Mouse (Mus musculus) olfactory bulb, adult 2 months (tissue): ENCODE results near the gene St5. TPM values are rescaled to one million over a fixed set of nuclear protein-coding genes. Genes with fewer than 3 reads are reported as not detected.

Source experiments
- H3K27ac ChIP-seq: fragments of 200-500 bp; 2 replicates; pipeline ENCODE4 v1.5.1; 2012; ENCODE audit warnings: low read depth, low read length; ENCODE audit not compliant: insufficient read depth
- H3K4me1 ChIP-seq: fragments of 200-500 bp; 2 replicates; pipeline ENCODE4 v1.6.1; 2012; ENCODE audit warnings: low read length; ENCODE audit not compliant: control insufficient read depth, insufficient read depth
- H3K4me3 ChIP-seq: fragments of 200-500 bp; 2 replicates; pipeline ENCODE4 v1.5.1; 2012; ENCODE audit warnings: mild to moderate bottlenecking, low read depth, low read length, moderate library complexity; ENCODE audit not compliant: insufficient read depth
- CTCF ChIP-seq: fragments of 200-500 bp; IDR thresholded peaks from 2 replicates; pipeline ENCODE4 v1.5.1; 2012; ENCODE audit warnings: low read depth, mild to moderate bottlenecking, low read length, moderate library complexity; ENCODE audit not compliant: insufficient read depth
- POLR2A ChIP-seq: fragments of 200-500 bp; IDR thresholded peaks from 2 replicates; pipeline ENCODE4 v1.6.1; 2012; ENCODE audit warnings: mild to moderate bottlenecking, low read depth, low read length, moderate library complexity; ENCODE audit not compliant: insufficient read depth
- WGBS: fragments of 180-500 bp; shearing (Covaris S2); methylation state at CpG from one replicate; pipeline ENCODE4 v1.1.7; 2018; 5-methylcytosine and 5-hydroxymethylcytosine counted together
- polyA plus RNA-seq: library from polyadenylated mRNA; stranded (reverse); fragments of >200 nt; gene quantifications from 2 replicates; pipeline ENCODE4 v1.2.4, GENCODE M21; 2012; ENCODE audit warnings: low replicate concordance; ENCODE audit not compliant: missing spikeins, insufficient read depth, insufficient read length

Gene St5
- polyA plus RNA-seq, 1 experiment = not detected

GRCm38 (mm10) chr7:109576321-109577314, 126.8 kb downstream of the St5 start:
- Histone ChIP-seq H3K4me3 (no peak overlapping the region), H3K4me1 (peaks cover 7% of the 10 kb centered on the region), H3K27ac (no peak overlapping the region)
- TF ChIP-seq POLR2A = no peak
- no peak for TF ChIP-seq CTCF
- WGBS = 65% methylated on average over 11 of the region's 11 CpGs

- Histone ChIP-seq H3K4me1 (peaks cover 7% of the 10 kb centered on the region; the same call in 1 of the 2 replicates), H3K27ac (no peak overlapping the region), H3K4me3 (no peak overlapping the region)
- TF ChIP-seq CTCF (no peak), POLR2A (no peak)
- 84% methylated on average over 7 of the region's 7 CpGs for WGBS
These were observed 129.2 kb downstream of the St5 start for GRCm38 (mm10) chr7:109574166-109574565.

- no peak overlapping the region for H3K27ac ChIP-seq
- WGBS = 91% methylated on average over 4 of the region's 4 CpGs
- H3K4me3 ChIP-seq = no peak overlapping the region
- H3K4me1 ChIP-seq = peaks cover 7% of the 10 kb centered on the region
- no peak for TF ChIP-seq POLR2A
These were observed 135.0 kb downstream of the St5 start for GRCm38 (mm10) chr7:109568391-109568892.

- TF ChIP-seq CTCF (no peak), POLR2A (no peak)
- Histone ChIP-seq H3K27ac (no peak overlapping the region), H3K4me1 (peaks cover 7% of the 10 kb centered on the region), H3K4me3 (no peak overlapping the region)
- 57% methylated on average over 11 of the region's 11 CpGs for WGBS
These were observed 136.3 kb downstream of the St5 start for GRCm38 (mm10) chr7:109566841-109567768.

GRCm38 (mm10) chr7:109566327-109566726, 137.1 kb downstream of the St5 start:
- H3K4me3 ChIP-seq = no peak overlapping the region
- peaks cover 9% of the 10 kb centered on the region for H3K4me1 ChIP-seq
- H3K27ac ChIP-seq = no peak overlapping the region
- TF ChIP-seq POLR2A (no peak), CTCF (no peak)

GRCm38 (mm10) chr7:109563775-109564362, 139.5 kb downstream of the St5 start:
- Histone ChIP-seq H3K4me3 (no peak overlapping the region), H3K4me1 (peaks cover 14% of the 10 kb centered on the region), H3K27ac (no peak overlapping the region)
- 52% methylated on average over 4 of the region's 4 CpGs for WGBS
- TF ChIP-seq POLR2A = no peak
- no peak for TF ChIP-seq CTCF

GRCm38 (mm10) chr7:109562676-109563075, 140.7 kb downstream of the St5 start:
- TF ChIP-seq POLR2A = no peak
- TF ChIP-seq CTCF = no peak
- H3K4me1 ChIP-seq = peaks cover 14% of the 10 kb centered on the region
- 68% methylated on average over 5 of the region's 5 CpGs for WGBS
- H3K27ac ChIP-seq = no peak overlapping the region
- no peak overlapping the region for H3K4me3 ChIP-seq

GRCm38 (mm10) chr7:109562154-109562599, 141.2 kb downstream of the St5 start:
- TF ChIP-seq CTCF (no peak), POLR2A (no peak)
- peaks cover 12% of the 10 kb centered on the region for H3K4me1 ChIP-seq
- H3K4me3 ChIP-seq = no peak overlapping the region
- H3K27ac ChIP-seq = no peak overlapping the region
- WGBS = 53% methylated on average over 4 of the region's 4 CpGs
